ENCODE assay signal across 7 mouse cellular contexts in genomic region chr2:102829201-102829600, GRCm38 (mm10).
A peak's percentile ranks its signal among the peaks of the same experiment; 100 is the strongest.
DNase-seq lines count a peak whose midpoint lies in the region; ATAC-seq and TF ChIP-seq lines count a peak whose summit lies in the region.

No protein-coding gene starts in this region.

- H3K4me3 ChIP-seq in gastrocnemius, adult 2 months = no peak overlapping the region
- H3K4me3 ChIP-seq in liver, embryonic 15.5 days (replicated peaks) = no peak overlapping the region

- H3K27me3 ChIP-seq in Patski = no peaks in the 10 kb centered on the region
- no peaks in the 10 kb centered on the region for H3K27me3 ChIP-seq in liver, embryonic 15.5 days

- H3K4me1 ChIP-seq in liver, embryonic 15.5 days (replicated peaks) = no peaks in the 10 kb centered on the region

- no peak for DNase-seq in Patski (ENCODE audit: low read depth, low spot score)
- DNase-seq in adrenal gland, adult 8-10 months = peak; percentile 56
- peak; percentile 69 for DNase-seq in gastrocnemius, adult 2 months
- DNase-seq in kidney, postnatal 10 days = peak; percentile 82
- peak; percentile 49 for DNase-seq in right cerebral cortex, postnatal 14 days
- DNase-seq in embryo, embryonic 10 days (ENCODE audit: low spot score) = no peak

- no peak overlapping the region for H3K9ac ChIP-seq in liver, embryonic 15.5 days

- H3K9me3 ChIP-seq in liver, embryonic 15.5 days (replicated peaks) = no peaks in the 10 kb centered on the region

- peaks cover 21% of the 10 kb centered on the region; the same call in 1 of the 2 replicates for H3K36me3 ChIP-seq in liver, embryonic 15.5 days (replicated peaks)

- no peak overlapping the region for H3K4me2 ChIP-seq in liver, embryonic 15.5 days

- CTCF ChIA-PET in Patski (lab: Charles Lee) = interaction anchor here (1.4 kb wide), 1 partner anchor 19 kb away, joined by 3 read pairs; no protein-coding TSS in a partner anchor

- ATAC-seq in Patski = peak; percentile 82
- ATAC-seq in liver, embryonic 15.5 days (ENCODE audit: insufficient read depth) = peak; percentile 91

- no peak for TF ChIP-seq CTCF in Patski (IDR thresholded peaks at IDR 0.05)
- TF ChIP-seq CTCF in gastrocnemius, adult 2 months (IDR thresholded peaks at IDR 0.05) = no peak

- no peak overlapping the region for H3K27ac ChIP-seq in gastrocnemius, adult 2 months
- no peak overlapping the region for H3K27ac ChIP-seq in liver, embryonic 15.5 days (replicated peaks)

- WGBS in liver, embryonic 15.5 days (ENCODE audit: insufficient replicate concordance) = 75% methylated on average over 3 of the region's 3 CpGs

- POLR2A ChIA-PET in Patski (lab: Charles Lee) = interaction anchor here (0.6 kb wide), 1 partner anchor 140 kb away, joined by 4 read pairs; no protein-coding TSS in a partner anchor

- in situ Hi-C loops in Patski (cut with MboI; ENCODE audit: low pct_unique_long_range_greater_than_20kb) = no loop called here

- intact Hi-C loops in gastrocnemius, adult 2 months (cut with DNase I) = no loop called here

Comparison
In these comparisons a context has a peak if more than half of its experiments do, and no peak if none do; other contexts are left out.
1. DNase-seq: peak in adrenal gland, adult 8-10 months (single experiment), gastrocnemius, adult 2 months (single experiment), kidney, postnatal 10 days (single experiment) and right cerebral cortex, postnatal 14 days (single experiment); none in Patski (single experiment) and embryo, embryonic 10 days (single experiment).